Mouse (Mus musculus): Measurements from ENCODE around the gene Cdyl.
A peak's percentile ranks its signal among the peaks of the same experiment; 100 is the strongest.

- peak; percentile 39; the same call in 1 of the 2 replicates for TF ChIP-seq GATA1 (IDR thresholded peaks at IDR 0.05; ENCODE audit: low read length)
- TF ChIP-seq TAL1 (IDR thresholded peaks at IDR 0.05; ENCODE audit: low read length): peak; percentile 71
Observed at GRCm38 (mm10) chr13:35732891-35733596, 73.4 kb downstream of the Cdyl start.

Data from erythroblast, embryonic 14.5 days (primary cell).